Mouse (Mus musculus): Measurements from ENCODE around the gene Zdhhc8.

Zdhhc8 gene

DNA sequence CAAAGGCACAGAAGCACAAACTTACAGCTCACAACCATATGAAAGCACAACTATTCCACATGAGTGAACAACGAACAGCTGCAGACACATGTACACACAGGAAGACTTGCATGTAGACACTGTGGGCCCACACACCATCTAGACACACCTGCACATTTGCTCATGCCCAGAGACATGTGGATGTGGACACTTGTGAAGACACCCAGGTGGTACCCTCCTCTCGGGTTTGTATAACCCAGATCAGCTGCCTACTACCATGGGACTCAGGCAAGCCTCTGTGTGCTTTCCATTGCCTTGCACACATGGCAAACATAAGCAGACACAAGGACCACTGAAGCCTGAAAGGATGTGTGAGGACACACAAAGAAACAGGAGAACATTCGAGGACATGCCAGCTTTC is 3.9 kb downstream of the Zdhhc8 start:
- DNase-seq, result peak in 1 of 2 experiments; percentile 14

GRCm38 (mm10) chr16:18230617-18231016 is 4.3 kb downstream of the Zdhhc8 start:
- peak in 1 of 2 experiments; percentile 15 for DNase-seq

DNA sequence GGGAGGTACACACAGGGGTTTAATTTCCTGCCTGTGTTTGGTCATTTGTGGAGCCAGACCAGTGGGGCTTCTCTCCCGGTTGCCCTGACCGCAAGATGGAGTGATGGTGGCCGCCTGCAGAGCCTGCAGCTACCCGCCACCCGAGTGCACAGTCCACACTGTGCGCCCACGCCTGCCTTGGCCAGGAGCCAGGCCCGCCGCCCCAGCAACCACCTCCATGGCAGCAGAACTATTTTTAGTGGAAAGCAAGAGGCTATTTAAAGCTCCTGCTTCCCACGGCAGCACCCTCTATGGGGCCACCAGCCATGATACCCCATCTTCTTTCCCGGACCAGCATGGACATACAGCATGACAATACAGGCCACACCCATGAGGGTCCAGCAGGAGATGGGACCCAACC is 5.3 kb downstream of the Zdhhc8 start:
- DNase-seq, result peak in 1 of 2 experiments; percentile 39

- DNase-seq, result peak in 1 of 2 experiments; percentile 20
Observed at GRCm38 (mm10) chr16:18228856-18229255, 6.1 kb downstream of the Zdhhc8 start.

DNA sequence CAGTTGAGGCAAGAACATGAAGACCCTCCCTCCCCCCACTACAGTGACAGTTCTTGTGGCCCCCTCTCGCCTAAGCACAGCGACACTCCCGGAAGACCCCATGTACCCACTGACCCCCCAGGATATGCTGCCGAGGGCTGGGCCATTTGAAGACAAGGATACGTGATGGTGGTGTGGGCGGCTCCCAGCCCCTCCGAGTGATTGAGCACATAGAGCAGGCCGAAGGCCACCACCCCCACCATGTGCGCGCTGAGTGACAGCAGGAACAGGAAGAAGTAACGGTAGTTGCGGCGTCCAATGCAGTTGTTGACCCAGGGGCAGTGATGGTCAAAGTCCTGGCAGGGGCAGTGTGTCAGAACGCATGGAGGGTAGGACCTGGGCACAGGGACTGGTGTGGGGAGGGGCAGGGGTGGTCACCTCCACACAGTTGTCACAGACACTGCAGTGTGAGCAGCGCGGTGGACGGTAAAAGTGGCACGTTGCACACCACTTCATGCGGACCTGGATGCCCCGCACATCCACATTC is 7.0 kb downstream of the Zdhhc8 start:
- DNase-seq, result no peak

DNA sequence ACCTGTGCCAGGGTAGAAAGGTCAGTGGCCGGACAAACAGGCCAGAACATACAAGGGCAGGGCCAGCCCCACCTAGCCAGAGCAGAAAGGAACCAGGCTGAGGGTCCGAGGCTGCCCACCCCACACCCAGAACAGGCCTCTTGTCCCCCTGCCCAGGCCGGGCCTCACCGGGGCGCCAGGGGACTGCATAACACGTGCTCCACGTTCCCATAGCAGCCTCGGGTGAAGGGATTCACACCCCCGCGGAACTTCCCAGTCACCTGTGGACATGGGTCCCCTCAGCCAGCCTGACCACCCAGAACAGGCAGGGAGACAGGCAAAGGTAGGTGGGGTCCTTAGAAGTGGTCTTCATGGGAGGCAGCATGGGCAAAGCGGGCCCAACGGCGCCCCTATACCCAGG is 7.7 kb downstream of the Zdhhc8 start:
- DNase-seq, result no peak

GRCm38 (mm10) chr16:18222188-18222587 is 12.7 kb downstream of the Zdhhc8 start:
- DNase-seq, result no peak

DNA sequence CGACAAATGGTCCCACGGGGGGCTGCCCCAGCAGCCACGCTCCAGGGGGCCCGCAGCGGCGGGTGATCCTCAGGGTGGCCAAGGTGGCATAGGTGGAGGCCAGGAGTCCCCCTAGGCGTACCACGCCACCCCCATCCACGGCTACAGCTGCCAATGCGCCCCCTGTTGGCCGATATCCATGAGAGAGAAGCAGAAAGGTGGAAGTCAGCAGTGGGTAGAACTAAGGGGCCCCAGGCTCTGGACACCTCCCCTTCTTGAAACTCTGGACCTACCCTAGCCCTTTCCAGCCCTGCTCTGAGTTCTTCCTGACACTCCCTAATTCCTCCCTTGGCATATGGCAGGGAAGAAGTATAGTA is 13.4 kb downstream of the Zdhhc8 start:
- no peak for DNase-seq

GRCm38 (mm10) chr16:18220856-18221542 is 13.9 kb downstream of the Zdhhc8 start:
- DNase-seq, result no peak

DNA sequence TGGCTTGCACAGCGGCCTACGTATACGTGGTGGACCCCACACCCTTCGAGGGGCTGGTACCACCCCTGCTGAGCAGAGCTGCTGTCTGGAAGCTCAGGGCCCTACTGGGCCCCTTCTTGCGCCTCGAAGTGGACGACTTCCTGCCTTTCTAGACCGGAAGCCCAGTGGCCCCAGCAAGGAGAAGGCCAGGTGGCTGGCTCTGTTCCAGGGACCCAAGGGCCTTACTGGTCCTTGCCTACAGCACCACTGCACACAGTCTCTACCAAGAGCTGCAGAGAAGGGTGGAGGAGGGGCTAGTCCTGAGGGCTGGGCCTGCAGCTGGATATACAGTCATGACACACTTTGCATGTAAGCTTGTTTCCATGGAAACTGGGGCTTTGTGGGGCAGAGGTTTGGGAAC is 14.9 kb downstream of the Zdhhc8 start:
- DNase-seq, result peak; percentile 43 to 65

DNA sequence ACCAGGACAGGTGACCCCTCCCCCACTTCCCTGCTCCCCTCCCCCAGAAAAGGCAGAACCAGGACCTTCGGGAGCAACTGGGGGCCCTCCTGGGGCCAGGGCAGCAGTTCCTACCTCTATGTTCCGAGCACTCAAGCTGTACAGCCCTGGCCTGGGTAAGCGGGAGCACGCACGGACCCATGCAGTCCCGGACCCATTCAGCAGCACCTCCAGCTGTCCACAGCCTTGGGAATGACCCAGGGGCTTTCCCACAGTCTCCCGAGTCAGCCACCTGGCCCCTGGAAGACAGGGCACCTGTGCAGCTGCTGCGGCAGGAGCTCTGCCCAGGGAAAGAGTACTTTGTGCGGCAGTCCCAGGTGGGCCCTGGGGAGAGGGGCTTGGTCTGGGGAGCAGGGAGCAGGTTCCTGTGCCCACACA is 16.3 kb downstream of the Zdhhc8 start:
- no peak for DNase-seq

DNA sequence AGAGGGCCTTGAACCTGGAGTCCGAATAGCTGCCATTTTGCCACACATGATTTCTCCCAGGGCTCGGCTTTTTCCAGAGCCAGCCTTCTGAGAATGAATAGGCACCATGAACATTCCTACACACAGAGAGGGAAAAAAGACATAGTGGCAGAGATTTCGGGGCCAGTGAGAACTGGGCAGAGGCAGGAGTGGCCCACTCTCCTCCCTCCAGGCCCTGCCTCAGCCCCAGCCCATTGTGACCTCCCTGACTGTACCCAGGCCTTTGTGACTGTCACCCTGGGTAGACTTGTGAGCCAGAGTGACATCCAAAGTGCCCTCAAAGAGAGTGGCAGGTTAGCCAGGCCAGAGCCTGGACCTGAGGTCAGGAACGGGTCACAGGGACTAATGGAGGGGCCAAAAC is 17.4 kb downstream of the Zdhhc8 start, which contains the start of gene Ccdc188:
TSS of gene Ccdc188 (plus strand) at position 301 of the 400 bp plus-strand sequence.
- no peak for DNase-seq

GRCm38 (mm10) chr16:18214858-18215257 is 20.1 kb downstream of the Zdhhc8 start:
- DNase-seq, result no peak

DNA sequence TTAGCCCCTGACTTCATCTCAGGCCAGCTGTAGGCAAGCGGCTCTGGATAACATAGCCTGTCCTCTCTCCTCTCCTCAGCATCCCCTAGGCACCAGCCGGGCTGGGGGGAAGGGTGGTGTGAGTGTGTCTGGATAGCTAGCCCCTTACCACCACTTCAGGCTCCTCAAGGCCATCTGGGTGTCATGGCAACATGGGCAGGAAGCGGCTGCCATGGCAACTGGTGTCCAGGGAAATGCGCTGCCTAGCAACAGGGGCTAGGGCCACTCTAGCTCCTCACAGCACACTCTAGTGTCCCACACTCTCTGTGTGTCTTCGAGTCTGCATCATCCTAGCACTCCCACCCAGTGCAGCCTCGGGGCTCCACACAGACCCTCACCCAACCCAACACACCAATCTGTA is 21.2 kb downstream of the Zdhhc8 start:
- DNase-seq, result no peak

DNA sequence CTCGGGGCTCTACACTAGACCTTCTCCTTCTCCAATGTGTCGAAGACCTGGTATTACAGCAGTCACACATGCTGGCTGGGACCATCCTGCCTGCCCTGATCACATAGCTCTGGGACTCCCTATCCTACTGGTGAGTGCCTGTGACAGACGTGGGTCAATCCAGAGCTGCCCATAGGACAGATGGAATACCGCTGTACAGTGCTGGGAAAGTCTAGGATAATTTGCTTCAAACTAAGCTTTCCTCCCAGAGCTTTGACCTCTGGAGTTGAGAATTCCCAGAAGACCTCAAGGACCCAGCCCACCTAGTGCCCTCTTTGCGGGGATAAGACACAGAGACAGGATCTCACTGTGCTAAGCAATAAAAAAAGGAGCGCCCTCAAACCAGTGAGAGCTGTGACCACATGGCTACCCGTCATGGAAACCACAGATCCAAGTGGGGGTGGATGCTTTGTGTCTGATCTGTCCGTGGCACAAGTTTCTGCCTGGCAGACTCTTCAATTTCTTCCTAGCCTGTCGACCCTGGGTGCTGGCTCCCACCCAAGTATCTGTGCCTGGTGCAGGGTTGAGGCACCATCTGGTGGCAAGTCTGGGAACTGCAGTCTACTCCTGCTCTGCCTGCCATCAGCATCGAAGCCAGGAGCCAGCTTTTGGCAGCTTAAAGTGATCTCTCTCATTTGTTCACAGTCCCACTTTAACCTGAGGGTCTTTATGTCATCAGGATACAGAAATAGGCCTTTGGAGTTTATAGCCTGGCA is 23.3 kb downstream of the Zdhhc8 start:
- peak; percentile 83 to 89 for DNase-seq

DNA sequence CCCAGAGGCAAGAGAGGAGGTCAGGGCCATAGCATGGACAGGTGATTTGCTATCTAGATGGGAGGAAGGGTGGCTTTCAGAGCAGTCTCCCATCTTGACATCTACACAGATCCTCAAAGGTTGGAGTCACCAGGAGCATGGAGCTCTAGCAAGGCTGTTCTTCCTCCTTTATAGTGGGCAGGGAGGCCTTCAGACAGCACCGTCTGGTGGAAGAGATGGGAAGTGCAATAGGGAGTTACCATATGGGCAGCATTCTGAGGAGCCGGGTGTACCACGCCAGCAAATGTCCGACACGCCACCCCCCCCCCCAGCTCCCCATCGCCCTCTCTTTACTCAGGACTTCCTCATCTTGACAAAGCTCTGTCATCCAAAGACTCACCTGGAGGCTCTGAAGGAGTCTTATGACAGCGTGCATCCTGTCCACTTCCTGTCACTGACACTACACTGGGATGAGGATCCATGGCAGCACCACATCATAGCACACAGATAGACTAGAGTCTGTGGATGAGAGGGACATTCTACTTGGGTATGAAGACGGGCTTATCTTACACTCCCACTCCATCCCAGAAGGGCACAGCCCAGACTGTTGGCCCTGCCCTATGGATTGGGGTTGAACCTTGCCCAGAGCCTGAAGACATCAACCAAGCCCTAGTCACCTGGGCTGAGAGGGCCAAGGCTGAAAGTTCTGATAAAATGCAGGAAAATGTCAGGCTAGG is 24.1 kb downstream of the Zdhhc8 start:
- peak in 1 of 2 experiments; percentile 75 for DNase-seq

- DNase-seq, result no peak
Observed at GRCm38 (mm10) chr16:18203430-18204091, 31.4 kb downstream of the Zdhhc8 start.

DNA sequence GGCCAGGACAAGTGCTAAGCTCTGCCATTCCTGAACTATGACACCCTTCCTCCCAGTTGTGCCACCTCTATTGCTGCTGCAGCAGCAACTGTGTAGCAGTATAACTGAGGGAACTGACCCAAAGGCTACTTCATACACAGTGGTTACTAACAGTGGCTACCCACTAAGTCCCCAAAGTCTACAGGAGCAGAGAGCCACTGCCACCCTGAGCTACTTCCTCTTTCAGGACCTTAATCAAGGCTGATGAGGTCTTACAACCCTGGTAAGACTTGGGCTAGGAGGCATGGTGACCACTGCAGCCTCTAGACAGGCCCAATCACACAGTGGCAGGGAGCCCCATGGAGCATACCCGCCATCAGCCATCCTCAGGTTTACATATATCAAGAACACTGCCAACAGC is 32.9 kb downstream of the Zdhhc8 start:
- no peak for DNase-seq

DNA sequence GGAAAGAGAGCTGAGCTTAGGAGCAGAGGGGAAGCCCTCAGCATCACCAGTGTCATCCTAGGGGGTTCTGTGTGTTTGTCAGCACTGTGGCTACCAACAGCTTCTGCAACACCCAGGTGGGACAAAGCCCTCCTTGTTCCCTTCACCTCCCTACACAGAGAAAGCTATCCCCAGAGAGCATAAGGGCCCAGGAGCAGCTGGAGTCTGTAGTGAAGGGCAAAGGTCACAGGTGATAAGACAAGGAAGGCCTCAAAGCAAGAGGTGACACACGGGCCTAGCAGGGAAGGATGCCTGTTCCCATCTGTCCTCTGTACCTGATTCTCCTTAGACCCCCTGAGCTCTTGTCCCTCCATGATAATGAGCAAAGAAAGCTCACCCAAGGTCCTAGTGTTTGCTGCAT is 33.3 kb downstream of the Zdhhc8 start:
- DNase-seq, result no peak

DNA sequence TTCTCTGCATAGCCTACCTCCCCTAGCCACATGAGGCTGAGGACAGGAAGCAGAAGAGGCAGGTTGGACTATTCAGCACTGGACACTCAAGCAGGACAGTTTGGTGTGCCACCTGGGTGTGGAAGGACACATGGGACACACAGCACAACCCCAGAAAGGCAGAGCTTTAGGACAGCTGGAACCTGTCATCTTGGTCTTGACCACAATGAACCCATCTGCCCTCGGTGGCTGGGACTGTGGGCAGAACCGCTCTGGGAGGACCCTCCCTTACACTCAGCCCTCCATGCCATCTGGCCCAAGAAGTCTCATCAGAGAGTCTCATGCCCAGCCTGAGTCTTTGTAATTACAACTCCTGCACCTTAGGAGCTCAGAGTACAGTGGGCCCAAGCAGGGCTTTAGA is 34.9 kb downstream of the Zdhhc8 start:
- no peak for DNase-seq

DNA sequence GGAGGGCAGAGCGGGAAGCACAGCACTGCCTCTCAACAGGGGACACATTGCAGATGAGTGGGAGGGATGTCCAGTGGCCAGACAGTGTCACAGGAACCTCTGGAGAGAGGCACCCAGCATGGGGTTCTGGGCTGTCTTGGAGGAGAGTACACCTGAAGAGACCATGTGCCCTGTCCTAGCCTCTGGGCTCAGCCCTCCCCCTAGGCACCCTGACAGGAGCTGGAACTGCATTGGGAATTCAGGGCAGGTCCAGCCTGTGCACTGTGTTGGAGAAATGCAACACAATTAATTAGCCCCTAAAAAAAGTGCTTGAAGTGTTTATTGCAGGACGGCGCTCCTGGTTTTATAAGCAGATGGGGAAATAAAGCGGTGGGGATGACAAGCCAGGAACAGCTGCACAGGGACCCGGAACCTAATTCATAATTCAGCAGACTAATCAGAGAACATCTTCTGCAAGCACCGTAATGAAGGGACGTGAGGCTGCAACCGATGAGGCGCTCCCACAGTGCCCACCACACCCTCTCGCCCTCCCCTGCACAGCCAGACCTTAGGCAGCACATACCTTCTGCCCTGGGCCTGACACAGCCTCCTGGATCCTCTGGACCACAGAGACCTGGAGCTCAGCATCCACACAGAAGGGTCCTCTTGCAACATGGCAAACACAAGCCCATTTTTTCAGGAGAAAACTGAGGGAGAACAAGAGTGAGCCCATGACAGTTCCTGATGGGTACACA is 36.4 kb downstream of the Zdhhc8 start:
- no peak for DNase-seq

DNA sequence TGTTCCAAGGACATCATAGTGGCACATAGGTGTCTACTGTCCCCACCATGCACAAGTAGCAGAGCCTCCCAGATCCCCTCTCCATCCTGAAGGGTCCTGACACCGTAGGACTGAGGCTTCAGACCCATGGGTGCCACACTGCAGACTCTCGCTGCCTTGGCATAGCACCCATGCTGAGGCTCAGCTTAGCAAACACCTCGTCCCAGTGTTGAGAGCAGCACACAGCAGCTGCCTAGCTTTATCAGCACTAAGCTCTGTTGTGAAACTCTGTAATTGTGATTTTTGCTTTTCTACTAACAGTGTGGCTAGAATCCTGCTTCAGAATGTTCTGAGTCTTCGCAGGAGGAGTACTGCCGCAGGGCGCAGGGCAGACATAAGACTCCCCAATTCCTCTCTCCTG is 37.1 kb downstream of the Zdhhc8 start:
- no peak for DNase-seq
